ENCODE assay signal across 15 mouse cellular contexts in the genomic region with DNA sequence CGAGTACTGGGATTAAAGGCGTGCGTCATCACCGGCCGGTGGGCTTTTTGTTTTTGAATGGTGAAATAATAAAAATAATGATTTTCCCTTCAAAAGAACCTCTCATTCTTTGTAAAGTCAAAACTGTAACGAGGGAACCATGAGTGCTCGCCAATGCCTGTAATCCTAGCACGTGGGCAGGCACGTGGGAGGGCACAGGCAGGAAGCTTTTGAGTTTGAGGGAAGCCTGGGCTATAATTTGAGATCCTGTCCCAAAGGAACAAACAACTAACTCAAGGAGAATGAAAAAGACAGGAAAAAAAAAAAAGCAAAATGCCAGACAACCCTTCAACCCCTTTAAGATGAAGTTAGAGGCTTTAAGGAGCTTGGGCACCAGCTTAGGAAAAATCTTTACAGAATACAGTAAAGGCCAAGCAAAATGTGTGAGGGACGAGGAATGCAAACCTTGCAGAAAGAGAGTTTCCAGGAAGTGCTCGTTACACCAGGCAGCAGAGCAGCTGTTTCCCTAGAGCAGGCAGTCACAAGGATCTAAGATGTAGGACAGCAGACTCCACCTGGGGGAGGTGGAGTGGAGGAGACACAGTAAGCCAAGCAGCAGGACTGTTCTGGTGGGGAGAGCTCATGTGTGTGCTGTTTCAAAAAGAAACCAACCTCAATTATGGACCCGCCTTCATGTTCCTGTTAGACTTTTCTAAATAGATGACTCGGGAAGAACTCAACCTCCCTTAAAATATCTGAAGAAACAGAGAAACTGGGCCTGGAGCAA. TPM values are rescaled to one million over a fixed set of nuclear protein-coding genes. Genes with fewer than 3 reads are reported as not detected.
DNase-seq lines count a peak whose midpoint lies in the region; ATAC-seq and TF ChIP-seq lines count a peak whose summit lies in the region.
"Had no signal": no experiment of that assay in that cellular context is flagged by ENCODE, and none has a peak within 500 bp of the region (broad histone marks: within the 10 kb centered on the region; RNA-seq: fewer than 3 reads in every experiment).

No protein-coding gene starts in this region.

- no peaks in the 10 kb centered on the region for H3K36me3 ChIP-seq in intestine, postnatal 0 days (ENCODE audit: control insufficient read depth, insufficient read depth)
- no peaks in the 10 kb centered on the region for H3K36me3 ChIP-seq in intestine, embryonic 16.5 days (ENCODE audit: control insufficient read depth, insufficient read depth, low read length)
- H3K36me3 ChIP-seq: kidney, embryonic 15.5 days; limb, embryonic 12.5 days had no signal

- no peaks in the 10 kb centered on the region; the same call in 1 of the 2 replicates for H3K4me1 ChIP-seq in intestine, postnatal 0 days (replicated peaks; ENCODE audit: control insufficient read depth, insufficient read depth, low read length)
- H3K4me1 ChIP-seq in intestine, embryonic 16.5 days (ENCODE audit: control insufficient read depth, insufficient read depth, low read length): 0 out of 2 replicates have a peak, but pooled peaks cover 3% of the 10 kb centered on the region

- H3K27ac ChIP-seq in intestine, postnatal 0 days (ENCODE audit: low read depth, low read length): no peak overlapping the region
- no peak overlapping the region; the same call in 1 of the 2 replicates for H3K27ac ChIP-seq in intestine, embryonic 16.5 days (ENCODE audit: low read length)
- H3K27ac ChIP-seq: kidney, embryonic 15.5 days; limb, embryonic 12.5 days had no signal

- H3K9me3 ChIP-seq in intestine, postnatal 0 days (ENCODE audit: control insufficient read depth): no peaks in the 10 kb centered on the region
- no peaks in the 10 kb centered on the region for H3K9me3 ChIP-seq in intestine, embryonic 16.5 days (ENCODE audit: control insufficient read depth, low read length)
- H3K9me3 ChIP-seq: kidney, embryonic 15.5 days; limb, embryonic 12.5 days had no signal

- TF ChIP-seq CTCF in intestine, postnatal 0 days (IDR thresholded peaks at IDR 0.05; ENCODE audit: low read depth): no peak

- H3K4me3 ChIP-seq in intestine, postnatal 0 days (ENCODE audit: low read depth, low read length): no peak overlapping the region
- H3K4me3 ChIP-seq in intestine, embryonic 16.5 days (ENCODE audit: low read length): no peak overlapping the region
- H3K4me3 ChIP-seq: kidney, embryonic 15.5 days; limb, embryonic 12.5 days had no signal

- H3K9ac ChIP-seq in intestine, postnatal 0 days (ENCODE audit: low read depth, low read length): no peak overlapping the region
- H3K9ac ChIP-seq in intestine, embryonic 16.5 days (ENCODE audit: low read depth, low read length): no peak overlapping the region
- H3K9ac ChIP-seq: kidney, embryonic 15.5 days; limb, embryonic 12.5 days had no signal

- no peak; the same call in 1 of the 2 replicates for ATAC-seq in intestine, postnatal 0 days
- ATAC-seq in intestine, embryonic 16.5 days: no peak
- ATAC-seq in inflammation-experienced regulatory T-cells, adult 6 months: peak; percentile 33

- H3K4me2 ChIP-seq in intestine, postnatal 0 days (replicated peaks; ENCODE audit: low read depth): peak overlapping the region; percentile 35; the same call in 1 of the 2 replicates
- no peak overlapping the region for H3K4me2 ChIP-seq in intestine, embryonic 16.5 days (ENCODE audit: low read depth, low read length)
- H3K4me2 ChIP-seq: kidney, embryonic 15.5 days; limb, embryonic 12.5 days; midbrain, embryonic 11.5 days had no signal

- DNase-seq in thymus, postnatal 14 days: peak; percentile 37
- no peak for DNase-seq in thymus, adult 18-20 months
- peak; percentile 72 for DNase-seq in telencephalon, adult 2 months (ENCODE audit: low read depth, low spot score)
- no peak for DNase-seq in kidney, postnatal 36 days
- no peak for DNase-seq in embryo, embryonic 10.5 days (ENCODE audit: low spot score)
- DNase-seq: adrenal gland, postnatal 10 days; embryo, embryonic 11 days; thymus, postnatal 4 days had no signal

- WGBS in intestine, postnatal 0 days: 73% methylated on average over 13 of the region's 13 CpGs
- 73% methylated on average over 13 of the region's 13 CpGs for WGBS in intestine, embryonic 16.5 days

- no peaks in the 10 kb centered on the region for H3K27me3 ChIP-seq in intestine, postnatal 0 days (replicated peaks; ENCODE audit: control insufficient read depth, insufficient read depth, low read length)
- H3K27me3 ChIP-seq in intestine, embryonic 16.5 days (replicated peaks; ENCODE audit: control insufficient read depth, insufficient read depth, low read length): no peaks in the 10 kb centered on the region
- H3K27me3 ChIP-seq: kidney, embryonic 15.5 days; limb, embryonic 12.5 days had no signal

RNA-seq across cellular contexts. Expression of gene Trim69, which starts 3.1 kb away (rescaled TPM):
- polyA plus RNA-seq in intestine, postnatal 0 days (2015; fragmentation: Nextera tagmentation; extraction: Ambion mirVana): 0.10 TPM in 1 of 2 replicates, not detected in the other
- not detected in 2 replicates for polyA plus RNA-seq in intestine, embryonic 16.5 days (2015; fragmentation: Nextera tagmentation; extraction: Ambion mirVana)
- under 1 TPM in 2 of 3 experiments, not detected in 1; 0.26 to 0.33 TPM for polyA plus RNA-seq in inflammation-experienced regulatory T-cells, adult 6 months (2017; shearing (Covaris generic))
- polyA plus RNA-seq: kidney, embryonic 15.5 days; limb, embryonic 12.5 days; midbrain, embryonic 11.5 days had no signal

RNA-seq across cellular contexts. Expression of gene B2m, which starts 16.1 kb away (rescaled TPM):
- 2,008 and 2,179 TPM in 2 replicates for polyA plus RNA-seq in intestine, postnatal 0 days (2015; fragmentation: Nextera tagmentation; extraction: Ambion mirVana)
- polyA plus RNA-seq in intestine, embryonic 16.5 days (2015; fragmentation: Nextera tagmentation; extraction: Ambion mirVana): 385 and 440 TPM in 2 replicates
- over 10,000 TPM in 1 of 3 experiments, 1,000 to 10,000 TPM in 2; 8,524 to 10,037 (median 9,865) TPM for polyA plus RNA-seq in inflammation-experienced regulatory T-cells, adult 6 months (2017; shearing (Covaris generic))

RNA-seq across cellular contexts. Expression of gene Patl2, which starts 22.4 kb away (rescaled TPM):
- 0.04 and 0.05 TPM in 2 replicates for polyA plus RNA-seq in intestine, postnatal 0 days (2015; fragmentation: Nextera tagmentation; extraction: Ambion mirVana)
- 0.07 TPM in 1 of 2 replicates, not detected in the other for polyA plus RNA-seq in intestine, embryonic 16.5 days (2015; fragmentation: Nextera tagmentation; extraction: Ambion mirVana)
- under 1 TPM in 2 of 3 experiments, not detected in 1; 0.22 to 0.40 TPM for polyA plus RNA-seq in inflammation-experienced regulatory T-cells, adult 6 months (2017; shearing (Covaris generic))
- polyA plus RNA-seq: kidney, embryonic 15.5 days; limb, embryonic 12.5 days; midbrain, embryonic 11.5 days had no signal

RNA-seq across cellular contexts. Expression of gene Terb2, which starts 22.5 kb away (rescaled TPM):
- not detected in 2 replicates for polyA plus RNA-seq in intestine, postnatal 0 days (2015; fragmentation: Nextera tagmentation; extraction: Ambion mirVana)
- polyA plus RNA-seq in intestine, embryonic 16.5 days (2015; fragmentation: Nextera tagmentation; extraction: Ambion mirVana): not detected in 2 replicates
- polyA plus RNA-seq in inflammation-experienced regulatory T-cells, adult 6 months (2017; shearing (Covaris generic)): not detected
- polyA plus RNA-seq: frontal cortex, adult 2 months; kidney, embryonic 15.5 days; limb, embryonic 12.5 days; midbrain, embryonic 11.5 days had no signal

RNA-seq across cellular contexts. Expression of gene Spg11, which starts 45.4 kb away (rescaled TPM):
- polyA plus RNA-seq in intestine, postnatal 0 days (2015; fragmentation: Nextera tagmentation; extraction: Ambion mirVana): 3.7 and 3.8 TPM in 2 replicates
- 7.0 and 7.6 TPM in 2 replicates for polyA plus RNA-seq in intestine, embryonic 16.5 days (2015; fragmentation: Nextera tagmentation; extraction: Ambion mirVana)
- 1 to 10 TPM; 5.6 to 6.8 (median 6.3) TPM for polyA plus RNA-seq in inflammation-experienced regulatory T-cells, adult 6 months (2017; shearing (Covaris generic))

Comparison
In these comparisons a context has a peak if more than half of its experiments do, and no peak if none do; other contexts are left out.
1. DNase-seq: peak in thymus, postnatal 14 days (single experiment) and telencephalon, adult 2 months (single experiment); none in thymus, adult 18-20 months (0 of 2), kidney, postnatal 36 days (0 of 2) and embryo, embryonic 10.5 days (single experiment).